Mouse (Mus musculus) brain, embryonic 14.5 days (tissue): ENCODE measurements around the gene Ermard.

Experiments used
- CTCF ChIP-seq: fragments of 200-500 bp; IDR thresholded peaks from 2 replicates; pipeline ENCODE4 v1.5.1; 2012; ENCODE audit warnings: inconsistent platforms, mild to moderate bottlenecking, moderate library complexity, borderline replicate concordance; ENCODE audit not compliant: insufficient read depth, insufficient read length; ENCODE audit errors: extremely low read depth
- POLR2A ChIP-seq: fragments of 200-500 bp; IDR thresholded peaks from 2 replicates; pipeline ENCODE4 v1.6.1; 2012; ENCODE audit warnings: mild to moderate bottlenecking, inconsistent platforms, borderline replicate concordance; ENCODE audit not compliant: poor library complexity, insufficient read depth, insufficient read length, severe bottlenecking; ENCODE audit errors: extremely low read depth

GRCm38 (mm10) chr17:15075033-15075432, 34.0 kb downstream of the Ermard start:
- TF ChIP-seq CTCF (no peak), POLR2A (no peak)
